Mouse (Mus musculus): ENCODE measurements around the gene Cacnb4. TPM values are rescaled to one million over a fixed set of nuclear protein-coding genes. Genes with fewer than 3 reads are reported as not detected.

The Cacnb4 gene
- polyA plus RNA-seq, 1 experiment from 2014 or later, result 14.1 TPM

- no peaks in the 10 kb centered on the region for H3K4me1 ChIP-seq (replicated peaks; ENCODE audit: control insufficient read depth, insufficient read depth, low read length)
- WGBS, result 94% methylated on average over 6 of the region's 6 CpGs
- H3K27ac ChIP-seq (ENCODE audit: low read length), result no peak overlapping the region
- no peak for ATAC-seq
- no peaks in the 10 kb centered on the region for H3K36me3 ChIP-seq (ENCODE audit: control insufficient read depth, insufficient read depth)
- no peak overlapping the region for H3K4me2 ChIP-seq (ENCODE audit: low read length)
- no peaks in the 10 kb centered on the region for H3K27me3 ChIP-seq (replicated peaks; ENCODE audit: control insufficient read depth, insufficient read depth, low read length)
- H3K9ac ChIP-seq (replicated peaks; ENCODE audit: low read depth, low read length), result no peak overlapping the region
- H3K9me3 ChIP-seq (ENCODE audit: control insufficient read depth, low read length), result no peaks in the 10 kb centered on the region
- H3K4me3 ChIP-seq (replicated peaks; ENCODE audit: low read length), result no peak overlapping the region
Observed at GRCm38 (mm10) chr2:52572221-52572620, 104.4 kb downstream of the Cacnb4 start.

- ATAC-seq, result no peak
- Histone ChIP-seq H3K4me1 (replicated peaks; ENCODE audit: control insufficient read depth, insufficient read depth, low read length) (no peaks in the 10 kb centered on the region), H3K36me3 (ENCODE audit: control insufficient read depth, insufficient read depth) (no peaks in the 10 kb centered on the region), H3K9ac (replicated peaks; ENCODE audit: low read depth, low read length) (no peak overlapping the region), H3K27ac (ENCODE audit: low read length) (no peak overlapping the region), H3K4me3 (replicated peaks; ENCODE audit: low read length) (no peak overlapping the region), H3K9me3 (ENCODE audit: control insufficient read depth, low read length) (no peaks in the 10 kb centered on the region), H3K4me2 (ENCODE audit: low read length) (no peak overlapping the region), H3K27me3 (replicated peaks; ENCODE audit: control insufficient read depth, insufficient read depth, low read length) (no peaks in the 10 kb centered on the region)
- 86% methylated on average over 13 of the region's 13 CpGs for WGBS
Observed at GRCm38 (mm10) chr2:52571339-52571968, 105.2 kb downstream of the Cacnb4 start.

- 87% methylated on average over 5 of the region's 5 CpGs for WGBS
- no peak for ATAC-seq
- H3K4me1 ChIP-seq (replicated peaks; ENCODE audit: control insufficient read depth, insufficient read depth, low read length), result no peaks in the 10 kb centered on the region
- H3K27ac ChIP-seq (ENCODE audit: low read length), result no peak overlapping the region
- no peak overlapping the region for H3K9ac ChIP-seq (replicated peaks; ENCODE audit: low read depth, low read length)
- no peak overlapping the region for H3K4me2 ChIP-seq (ENCODE audit: low read length)
- no peaks in the 10 kb centered on the region for H3K36me3 ChIP-seq (ENCODE audit: control insufficient read depth, insufficient read depth)
- no peaks in the 10 kb centered on the region for H3K27me3 ChIP-seq (replicated peaks; ENCODE audit: control insufficient read depth, insufficient read depth, low read length)
- no peak overlapping the region for H3K4me3 ChIP-seq (replicated peaks; ENCODE audit: low read length)
- no peaks in the 10 kb centered on the region for H3K9me3 ChIP-seq (ENCODE audit: control insufficient read depth, low read length)
Observed at GRCm38 (mm10) chr2:52570781-52571180, 105.8 kb downstream of the Cacnb4 start.

- H3K4me2 ChIP-seq (ENCODE audit: low read length), result no peak overlapping the region
- ATAC-seq, result no peak
- H3K27ac ChIP-seq (ENCODE audit: low read length), result no peak overlapping the region
- H3K36me3 ChIP-seq (ENCODE audit: control insufficient read depth, insufficient read depth), result no peaks in the 10 kb centered on the region
- no peaks in the 10 kb centered on the region for H3K27me3 ChIP-seq (replicated peaks; ENCODE audit: control insufficient read depth, insufficient read depth, low read length)
- no peak overlapping the region for H3K9ac ChIP-seq (replicated peaks; ENCODE audit: low read depth, low read length)
- 91% methylated on average over 11 of the region's 11 CpGs for WGBS
- H3K9me3 ChIP-seq (ENCODE audit: control insufficient read depth, low read length), result no peaks in the 10 kb centered on the region
- no peak overlapping the region for H3K4me3 ChIP-seq (replicated peaks; ENCODE audit: low read length)
- no peaks in the 10 kb centered on the region for H3K4me1 ChIP-seq (replicated peaks; ENCODE audit: control insufficient read depth, insufficient read depth, low read length)
Observed at GRCm38 (mm10) chr2:52570171-52570570, 106.5 kb downstream of the Cacnb4 start.

GRCm38 (mm10) chr2:52568131-52568530 lies 108.5 kb downstream of the Cacnb4 start:
- WGBS, result 78% methylated on average over 3 of the region's 3 CpGs
- Histone ChIP-seq H3K27ac (ENCODE audit: low read length) (no peak overlapping the region), H3K4me2 (ENCODE audit: low read length) (no peak overlapping the region), H3K9me3 (ENCODE audit: control insufficient read depth, low read length) (no peaks in the 10 kb centered on the region), H3K4me1 (replicated peaks; ENCODE audit: control insufficient read depth, insufficient read depth, low read length) (no peaks in the 10 kb centered on the region), H3K9ac (replicated peaks; ENCODE audit: low read depth, low read length) (no peak overlapping the region), H3K4me3 (replicated peaks; ENCODE audit: low read length) (no peak overlapping the region), H3K36me3 (ENCODE audit: control insufficient read depth, insufficient read depth) (no peaks in the 10 kb centered on the region), H3K27me3 (replicated peaks; ENCODE audit: control insufficient read depth, insufficient read depth, low read length) (no peaks in the 10 kb centered on the region)
- no peak for ATAC-seq

- Histone ChIP-seq H3K4me3 (replicated peaks; ENCODE audit: low read length) (no peak overlapping the region), H3K27ac (ENCODE audit: low read length) (no peak overlapping the region), H3K9me3 (ENCODE audit: control insufficient read depth, low read length) (no peaks in the 10 kb centered on the region), H3K4me1 (replicated peaks; ENCODE audit: control insufficient read depth, insufficient read depth, low read length) (no peaks in the 10 kb centered on the region), H3K27me3 (replicated peaks; ENCODE audit: control insufficient read depth, insufficient read depth, low read length) (no peaks in the 10 kb centered on the region), H3K9ac (replicated peaks; ENCODE audit: low read depth, low read length) (no peak overlapping the region), H3K4me2 (ENCODE audit: low read length) (no peak overlapping the region), H3K36me3 (ENCODE audit: control insufficient read depth, insufficient read depth) (no peaks in the 10 kb centered on the region)
- WGBS, result 69% methylated on average over 3 of the region's 3 CpGs
- ATAC-seq, result no peak
Observed at GRCm38 (mm10) chr2:52567421-52567820, 109.2 kb downstream of the Cacnb4 start.

- ATAC-seq, result no peak
- Histone ChIP-seq H3K9me3 (ENCODE audit: control insufficient read depth, low read length) (no peaks in the 10 kb centered on the region), H3K4me3 (replicated peaks; ENCODE audit: low read length) (no peak overlapping the region), H3K27ac (ENCODE audit: low read length) (no peak overlapping the region), H3K36me3 (ENCODE audit: control insufficient read depth, insufficient read depth) (no peaks in the 10 kb centered on the region), H3K4me2 (ENCODE audit: low read length) (no peak overlapping the region), H3K4me1 (replicated peaks; ENCODE audit: control insufficient read depth, insufficient read depth, low read length) (0 out of 2 replicates have a peak, but pooled peaks cover 4% of the 10 kb centered on the region), H3K27me3 (replicated peaks; ENCODE audit: control insufficient read depth, insufficient read depth, low read length) (no peaks in the 10 kb centered on the region), H3K9ac (replicated peaks; ENCODE audit: low read depth, low read length) (no peak overlapping the region)
- 96% methylated on average over 5 of the region's 5 CpGs for WGBS
Observed at GRCm38 (mm10) chr2:52563277-52563676, 113.4 kb downstream of the Cacnb4 start.

GRCm38 (mm10) chr2:52562356-52562755 lies 114.3 kb downstream of the Cacnb4 start:
- no peaks in the 10 kb centered on the region for H3K9me3 ChIP-seq (ENCODE audit: control insufficient read depth, low read length)
- no peak overlapping the region for H3K4me2 ChIP-seq (ENCODE audit: low read length)
- ATAC-seq, result no peak
- no peak overlapping the region for H3K9ac ChIP-seq (replicated peaks; ENCODE audit: low read depth, low read length)
- H3K4me3 ChIP-seq (replicated peaks; ENCODE audit: low read length), result no peak overlapping the region
- no peak overlapping the region for H3K27ac ChIP-seq (ENCODE audit: low read length)
- no peaks in the 10 kb centered on the region for H3K36me3 ChIP-seq (ENCODE audit: control insufficient read depth, insufficient read depth)
- H3K4me1 ChIP-seq (replicated peaks; ENCODE audit: control insufficient read depth, insufficient read depth, low read length), result 0 out of 2 replicates have a peak, but pooled peaks cover 6% of the 10 kb centered on the region
- WGBS, result 84% methylated on average over 3 of the region's 3 CpGs
- H3K27me3 ChIP-seq (replicated peaks; ENCODE audit: control insufficient read depth, insufficient read depth, low read length), result no peaks in the 10 kb centered on the region

GRCm38 (mm10) chr2:52561137-52561536 lies 115.5 kb downstream of the Cacnb4 start:
- Histone ChIP-seq H3K4me1 (replicated peaks; ENCODE audit: control insufficient read depth, insufficient read depth, low read length) (peaks cover 17% of the 10 kb centered on the region), H3K4me3 (replicated peaks; ENCODE audit: low read length) (no peak overlapping the region), H3K9me3 (ENCODE audit: control insufficient read depth, low read length) (no peaks in the 10 kb centered on the region), H3K4me2 (ENCODE audit: low read length) (no peak overlapping the region), H3K27me3 (replicated peaks; ENCODE audit: control insufficient read depth, insufficient read depth, low read length) (no peaks in the 10 kb centered on the region), H3K9ac (replicated peaks; ENCODE audit: low read depth, low read length) (no peak overlapping the region), H3K36me3 (ENCODE audit: control insufficient read depth, insufficient read depth) (no peaks in the 10 kb centered on the region), H3K27ac (ENCODE audit: low read length) (no peak overlapping the region)
- ATAC-seq, result no peak
- 88% methylated on average over 7 of the region's 7 CpGs for WGBS

GRCm38 (mm10) chr2:52560266-52560665 lies 116.4 kb downstream of the Cacnb4 start:
- no peaks in the 10 kb centered on the region for H3K9me3 ChIP-seq (ENCODE audit: control insufficient read depth, low read length)
- no peak overlapping the region for H3K27ac ChIP-seq (ENCODE audit: low read length)
- peaks cover 24% of the 10 kb centered on the region for H3K4me1 ChIP-seq (replicated peaks; ENCODE audit: control insufficient read depth, insufficient read depth, low read length)
- ATAC-seq, result no peak
- H3K4me2 ChIP-seq (ENCODE audit: low read length), result no peak overlapping the region
- WGBS, result 78% methylated on average over 2 of the region's 2 CpGs
- H3K36me3 ChIP-seq (ENCODE audit: control insufficient read depth, insufficient read depth), result no peaks in the 10 kb centered on the region
- H3K9ac ChIP-seq (replicated peaks; ENCODE audit: low read depth, low read length), result no peak overlapping the region
- H3K4me3 ChIP-seq (replicated peaks; ENCODE audit: low read length), result no peak overlapping the region
- H3K27me3 ChIP-seq (replicated peaks; ENCODE audit: control insufficient read depth, insufficient read depth, low read length), result no peaks in the 10 kb centered on the region
